Mouse (Mus musculus) adipocyte (in vitro differentiated cells): ENCODE measurements around the gene Erich2.

Experiments
- DNase-seq: peaks from one replicate; pipeline ENCODE4 v3.0.0-alpha.2; 2016; ENCODE audit warnings: low spot score

Gene Erich2

DNA sequence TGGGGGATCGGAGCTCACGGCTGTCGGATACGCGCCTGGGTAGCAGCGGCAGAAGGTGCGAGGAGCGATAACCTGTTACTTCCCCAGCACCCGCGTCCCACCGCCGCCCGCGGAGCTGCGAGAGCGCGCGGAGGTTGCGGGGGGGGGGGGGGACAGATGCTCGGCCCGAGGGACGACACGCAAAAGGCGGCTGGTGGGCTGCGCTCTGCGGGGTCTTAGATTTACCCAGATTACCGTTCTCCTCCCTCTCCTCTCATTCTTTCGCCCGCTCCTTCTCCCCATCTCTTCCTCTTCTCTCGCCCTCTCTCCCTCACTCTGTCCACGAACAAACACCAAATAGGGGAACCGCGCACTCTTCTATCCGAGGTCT is 54.0 kb downstream of the Erich2 start:
- no peak for DNase-seq

DNA sequence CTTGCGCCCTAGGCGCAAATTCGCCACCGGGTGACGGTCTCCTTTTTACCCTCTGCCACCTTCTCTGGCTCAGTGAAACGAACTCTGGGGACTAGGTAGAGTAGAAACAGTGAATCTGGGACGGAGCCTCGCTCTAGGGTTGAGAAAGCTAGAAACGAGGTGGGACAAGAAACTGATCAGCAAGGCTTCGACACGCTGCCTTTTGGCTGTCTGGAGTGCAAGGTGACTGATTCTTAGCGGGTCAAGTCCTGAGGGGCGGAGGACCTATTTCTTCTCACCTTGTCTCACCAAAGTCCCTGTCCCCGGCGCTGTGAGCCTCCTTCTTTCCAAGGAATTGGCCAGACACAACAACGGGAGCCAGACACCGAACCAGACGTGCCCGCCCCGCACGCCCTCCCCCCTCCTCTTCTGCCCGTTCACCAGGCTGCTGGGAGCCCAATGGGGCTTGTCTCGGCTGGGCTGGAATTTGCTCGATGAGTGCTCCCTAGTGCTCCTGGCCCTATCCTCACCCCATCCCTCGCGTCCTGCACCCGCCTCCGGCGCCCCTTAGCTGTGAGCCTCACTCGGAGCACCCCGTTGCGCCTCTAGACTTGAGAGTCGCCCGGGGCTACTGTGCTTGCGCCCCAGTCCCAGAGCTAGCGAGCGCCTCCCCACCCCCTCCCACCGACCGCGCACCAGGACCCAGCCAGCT is 54.5 kb downstream of the Erich2 start:
- DNase-seq: no peak

GRCm38 (mm10) chr2:70563721-70564645 is 55.4 kb downstream of the Erich2 start:
- DNase-seq: no peak

DNA sequence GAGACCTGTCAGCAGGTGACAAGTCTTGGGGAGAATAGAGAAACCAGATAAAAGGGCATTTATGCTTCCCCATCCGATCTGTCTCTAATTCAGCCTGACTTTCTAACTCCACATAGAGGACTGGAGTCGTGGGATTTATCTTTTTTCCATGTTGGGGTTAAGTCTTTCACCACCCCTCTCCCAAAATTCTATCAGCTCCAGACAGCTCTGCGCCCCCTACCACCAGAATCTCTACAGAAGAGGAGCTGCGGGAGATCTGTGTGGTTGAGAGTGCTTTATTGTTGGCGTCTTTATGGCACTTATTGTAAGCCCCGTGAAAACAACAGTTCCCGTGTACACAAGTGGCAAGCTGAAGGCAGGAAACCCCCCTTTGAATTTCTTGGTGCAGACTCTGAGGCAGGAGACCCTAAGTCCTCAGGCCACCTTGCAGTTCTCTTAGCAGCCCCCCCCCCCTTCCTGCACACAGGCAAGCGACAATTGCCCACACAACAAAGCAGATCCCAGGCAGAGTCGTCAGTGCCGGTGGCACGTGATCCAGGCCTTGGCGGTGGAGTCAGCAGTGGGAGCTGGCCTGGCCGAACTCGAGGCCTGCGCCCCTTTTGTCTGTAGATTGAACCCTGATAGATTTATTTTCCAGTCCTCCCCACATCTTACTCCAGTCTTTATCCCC is 56.2 kb downstream of the Erich2 start:
- no peak for DNase-seq

DNA sequence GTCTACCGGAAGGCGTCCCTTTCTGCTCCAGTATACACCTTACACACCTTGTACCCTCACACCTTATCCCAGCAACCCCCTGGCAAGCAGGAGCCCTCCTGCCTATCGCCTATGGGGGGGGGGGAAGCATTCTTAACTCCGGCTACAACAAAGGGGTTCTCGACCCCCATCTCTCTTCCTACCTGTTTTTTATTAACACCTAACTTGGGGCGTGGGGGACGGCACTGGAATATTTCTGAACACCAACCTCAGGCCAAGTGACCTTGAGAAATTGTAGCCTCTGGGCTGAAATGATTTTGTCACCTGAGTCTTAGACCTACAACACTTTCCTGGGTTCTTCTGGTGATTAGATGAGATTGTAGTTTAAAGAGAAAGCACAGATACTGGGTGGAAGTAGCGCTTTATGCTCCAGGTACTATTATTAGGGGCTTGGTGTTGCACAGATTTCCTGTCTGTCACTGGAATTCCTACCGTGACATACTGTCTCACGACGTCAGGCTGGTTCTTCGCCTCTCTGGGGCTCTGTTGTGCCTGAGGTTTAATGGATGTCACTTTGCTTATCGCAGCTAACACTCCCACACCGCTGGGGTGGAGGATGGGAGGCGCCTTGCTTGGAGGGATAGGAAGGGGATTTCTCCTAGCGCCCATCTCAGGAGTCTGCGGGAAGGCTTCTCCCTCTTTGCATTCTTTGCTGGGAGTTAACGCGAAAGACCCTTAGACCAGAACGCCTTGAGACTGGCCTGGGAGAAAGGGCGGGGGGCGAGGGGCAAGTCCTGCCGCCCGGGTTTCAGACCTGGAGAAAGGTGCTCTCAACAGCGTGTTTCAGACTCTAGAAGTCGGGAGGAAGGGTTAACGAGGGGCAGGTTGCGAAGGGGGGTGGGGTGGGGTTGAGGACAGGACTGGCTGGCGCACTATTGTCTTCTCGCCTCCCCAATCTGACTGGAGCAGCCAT is 57.3 kb downstream of the Erich2 start:
- no peak for DNase-seq

DNA sequence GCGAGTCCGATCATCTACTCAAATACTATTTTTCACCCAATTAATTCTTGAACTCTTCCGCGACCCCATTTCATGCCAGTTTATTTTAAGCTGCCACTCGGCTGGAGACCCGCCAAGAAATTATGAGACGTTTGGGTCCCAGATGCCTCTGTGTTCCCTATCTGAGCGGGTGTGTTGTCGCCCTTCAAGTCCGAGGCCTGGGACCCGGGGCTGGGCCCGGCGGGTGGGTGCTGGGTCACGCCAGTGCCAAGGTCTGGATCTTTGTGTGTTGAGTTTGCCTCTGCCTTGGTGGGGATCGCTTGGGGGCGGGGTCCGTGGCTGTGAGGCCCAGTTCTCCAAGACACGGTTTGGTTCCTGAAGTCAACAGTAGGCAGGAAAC is 58.0 kb downstream of the Erich2 start:
- DNase-seq: no peak

DNA sequence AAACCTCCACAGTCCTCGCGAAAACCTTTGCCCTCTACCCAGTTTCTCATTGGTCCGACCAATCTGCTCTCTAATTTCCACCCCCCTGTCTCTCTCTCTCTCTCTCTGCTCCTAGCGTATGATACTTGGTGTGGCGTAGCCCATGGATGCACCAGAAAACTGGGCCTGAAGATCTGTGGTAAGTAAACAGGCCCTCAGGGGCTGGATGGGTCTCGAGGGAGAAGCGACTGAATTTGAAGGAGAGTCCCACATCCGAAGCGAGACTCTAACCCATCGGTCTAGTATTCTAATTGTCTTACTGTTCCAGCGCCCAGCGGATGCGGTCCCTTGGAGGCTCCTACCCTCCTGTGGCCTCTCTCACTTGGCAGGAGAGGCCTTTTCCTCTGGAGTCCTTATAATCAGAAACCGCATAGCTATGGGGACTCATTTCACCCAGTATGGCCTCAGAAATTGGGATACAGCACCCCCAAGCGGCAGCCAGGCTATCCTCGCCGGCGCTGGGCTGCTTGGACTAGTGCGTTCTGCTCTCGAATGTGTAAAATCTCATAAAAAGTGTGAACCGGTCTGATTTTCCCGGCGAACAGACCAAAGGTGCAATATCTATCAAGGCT is 58.6 kb downstream of the Erich2 start:
- no peak for DNase-seq

DNA sequence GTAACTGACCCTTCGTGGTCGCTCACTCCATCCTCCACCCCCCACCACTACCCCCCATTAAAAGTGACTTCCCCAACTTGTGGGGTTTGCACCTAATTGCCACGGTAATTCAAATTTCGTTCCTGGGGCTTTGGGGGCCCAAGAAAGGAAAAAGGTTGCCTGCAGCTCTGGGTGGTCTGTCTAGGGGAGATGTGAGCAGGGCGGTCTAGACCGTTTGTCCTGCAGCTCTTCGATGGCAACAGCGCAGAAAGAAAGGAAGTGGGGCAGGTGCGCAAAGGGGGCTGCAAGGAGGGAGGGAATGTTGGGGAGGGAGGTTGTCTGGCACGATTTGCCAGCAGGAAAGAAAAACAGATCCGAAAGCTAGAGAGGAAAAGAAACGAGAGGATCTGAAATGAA is 59.1 kb downstream of the Erich2 start:
- DNase-seq: no peak

DNA sequence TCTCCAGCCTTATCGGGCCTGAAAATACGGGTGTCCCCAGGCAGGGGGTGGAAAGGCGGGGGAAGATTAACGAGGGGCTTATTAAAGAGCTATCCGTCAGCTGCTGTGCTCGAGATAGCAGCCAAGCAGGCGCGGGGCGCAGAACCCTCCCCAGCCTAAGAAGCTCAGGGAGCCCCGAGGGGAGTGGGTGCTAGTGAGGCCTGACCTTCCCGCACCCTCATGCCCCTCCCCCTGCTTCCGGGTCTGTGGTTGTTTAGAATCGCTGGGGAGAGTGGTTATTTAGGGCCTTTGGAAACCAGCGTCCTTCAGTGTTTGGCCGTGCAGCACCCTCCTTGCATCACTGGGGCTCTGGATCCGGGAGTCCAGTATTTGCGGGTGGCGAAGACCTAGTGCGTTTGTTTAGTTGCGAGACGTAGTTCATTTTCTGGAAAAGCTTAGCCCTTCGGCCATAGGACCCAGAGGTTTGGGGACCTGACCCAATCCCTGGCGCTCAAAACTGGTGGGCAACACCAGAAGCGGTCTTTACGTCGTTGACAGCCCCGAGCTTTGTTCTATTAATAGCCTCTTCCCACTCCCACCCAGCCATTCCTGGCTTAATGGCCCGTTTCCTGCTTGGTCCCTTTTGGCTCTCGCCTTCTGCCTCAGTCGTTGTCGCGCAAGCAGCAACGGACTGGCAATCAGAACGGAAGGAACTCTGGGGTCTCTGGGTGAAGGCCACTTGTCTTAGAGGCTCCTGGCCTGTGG is 59.8 kb downstream of the Erich2 start:
- DNase-seq: no peak

DNA sequence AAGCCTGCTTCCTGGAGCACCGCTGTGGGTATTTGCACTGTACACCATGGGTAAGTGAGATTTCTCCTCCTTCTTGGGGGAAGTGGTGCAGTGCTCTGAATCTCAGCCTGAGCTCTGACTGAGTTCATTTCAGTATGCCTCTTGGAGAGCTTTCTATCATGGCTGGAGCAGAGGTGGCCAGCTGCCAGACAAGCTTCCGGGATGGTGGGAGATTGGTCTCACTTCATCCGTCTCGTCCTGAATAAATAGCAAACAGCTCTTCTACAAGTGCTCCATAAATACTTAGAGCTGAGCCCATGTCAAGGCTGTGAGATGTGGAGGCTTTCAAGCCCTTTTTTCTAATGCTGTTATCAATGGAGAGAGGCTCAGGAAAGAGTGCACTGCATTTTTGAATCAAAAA is 63.1 kb downstream of the Erich2 start:
- DNase-seq: no peak

- DNase-seq: no peak
Observed at GRCm38 (mm10) chr2:70572251-70572650, 63.6 kb downstream of the Erich2 start.

DNA sequence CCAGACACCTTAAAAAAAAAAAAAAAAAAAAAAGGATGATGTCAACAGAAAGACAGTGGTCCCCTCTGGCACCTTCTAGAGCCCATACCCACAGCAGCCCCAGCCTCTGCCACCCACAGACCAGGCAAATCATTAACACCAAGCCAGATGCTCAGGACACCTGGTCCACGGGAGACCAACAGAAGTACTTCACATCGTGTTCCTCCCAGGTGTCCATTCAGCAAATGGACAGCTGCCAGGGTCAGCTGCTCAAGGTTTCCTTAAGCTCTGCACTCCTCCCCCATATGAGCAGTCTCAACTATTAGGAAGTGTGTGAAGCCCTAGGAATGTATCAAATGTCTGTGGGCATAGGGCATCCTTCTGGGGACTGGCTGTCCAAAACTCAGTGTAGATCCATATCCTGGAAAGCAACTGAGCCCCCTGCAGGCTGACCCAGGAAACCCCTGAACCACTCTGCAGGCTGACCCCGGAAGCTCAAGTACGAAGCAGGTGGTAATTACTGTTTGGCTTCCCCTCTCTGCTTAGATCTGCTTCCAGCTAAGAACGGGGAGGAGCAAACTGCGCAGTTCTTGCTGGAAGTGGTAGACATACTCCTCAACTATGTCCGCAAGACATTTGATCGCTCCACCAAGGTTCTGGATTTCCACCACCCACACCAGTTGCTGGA is 65.1 kb downstream of the Erich2 start:
- DNase-seq: no peak

DNA sequence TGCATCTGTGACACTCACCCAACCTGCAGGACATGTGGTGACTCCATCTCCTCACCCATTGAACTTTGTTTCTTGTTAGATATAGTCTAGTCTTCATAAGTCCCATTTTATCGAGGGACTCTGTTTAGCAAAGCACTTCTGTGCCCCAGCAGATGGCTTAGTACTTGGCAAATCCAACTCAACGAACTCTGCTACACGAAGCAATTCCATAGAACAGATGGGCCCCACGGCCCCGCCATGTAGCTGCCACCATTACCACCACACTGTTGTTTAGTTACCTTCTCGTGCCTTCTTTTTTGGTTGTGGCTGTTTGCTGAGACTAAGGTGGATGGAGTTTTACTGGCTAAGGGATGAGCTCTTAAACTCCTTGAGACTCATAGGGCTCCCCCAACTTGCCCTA is 79.6 kb downstream of the Erich2 start:
- DNase-seq: no peak
